Mouse (Mus musculus): Measurements from ENCODE around the gene Mif4gd. TPM values are rescaled to one million over a fixed set of nuclear protein-coding genes. Genes with fewer than 3 reads are reported as not detected.
A peak's percentile ranks its signal among the peaks of the same experiment; 100 is the strongest.

Mif4gd gene
- total RNA-seq (2014; rRNA removed) (35.5 and 40.3 TPM in 2 replicates), polyA plus RNA-seq (2012; rRNA removed) (108 and 132 TPM in 2 replicates)

- peak within 1 kb of the TSS; percentile 83 for H3K4me3 ChIP-seq (ENCODE audit: insufficient read depth, low read depth, low read length)
- H3K27ac ChIP-seq (replicated peaks; ENCODE audit: insufficient read depth, low read depth, low read length): peak within 1 kb of the TSS; percentile 90
- TF ChIP-seq POLR2A (IDR thresholded peaks at IDR 0.05; ENCODE audit: extremely low read depth, insufficient read depth, low read length): peak; percentile 65
- TF ChIP-seq CTCF (IDR thresholded peaks at IDR 0.05; ENCODE audit: low read depth, low read length): peak; percentile 59
- peaks cover 7% of the 10 kb centered on the region; the same call in 1 of the 2 replicates for H3K36me3 ChIP-seq (ENCODE audit: control insufficient read depth, insufficient read depth, low read length)
- 2% methylated on average over 79 of the region's 80 CpGs for WGBS
- peaks cover 15% of the 10 kb centered on the region for H3K4me1 ChIP-seq (ENCODE audit: control insufficient read depth, insufficient read depth, low read length)
- H3K9ac ChIP-seq (ENCODE audit: low read depth, low read length): peak within 1 kb of the TSS; percentile 88
- H3K27me3 ChIP-seq (ENCODE audit: control insufficient read depth, insufficient read depth, low read length): no peaks in the 10 kb centered on the region
- H3K79me2 ChIP-seq (ENCODE audit: control insufficient read depth, insufficient read depth, low read length): peaks cover 4% of the 10 kb centered on the region; the same call in 1 of the 2 replicates
- peak; percentile 82 for DNase-seq (ENCODE audit: extremely low read depth, low read depth, low spot score)
Observed at GRCm38 (mm10) chr11:115612410-115613137, at the start of gene Mif4gd. Gene Mif4gd, minus strand, starts transcription at chr11:115612969.

DNA sequence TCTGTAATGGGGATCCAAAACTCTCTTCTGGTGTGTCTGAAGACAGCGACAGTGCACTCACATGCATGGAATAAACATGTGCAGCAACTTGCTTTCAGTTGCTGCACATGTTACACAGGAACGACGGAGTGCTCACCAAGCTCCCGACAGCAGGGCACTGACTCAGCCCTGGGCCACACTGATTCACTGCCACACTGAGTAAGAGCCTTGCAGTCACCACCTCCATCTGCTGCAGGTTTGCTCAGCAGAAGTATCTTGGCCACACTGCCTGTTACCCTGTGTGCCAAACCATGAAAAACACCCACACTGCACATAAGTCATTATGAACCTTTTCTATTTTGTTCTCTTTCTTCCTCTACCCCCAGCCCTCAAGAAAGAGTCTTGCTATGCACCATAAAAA lies 47.6 kb upstream of the Mif4gd start:
- no peak overlapping the region for H3K9ac ChIP-seq (ENCODE audit: low read depth, low read length)
- no peaks in the 10 kb centered on the region for H3K36me3 ChIP-seq (ENCODE audit: control insufficient read depth, insufficient read depth, low read length)
- TF ChIP-seq POLR2A (IDR thresholded peaks at IDR 0.05; ENCODE audit: extremely low read depth, insufficient read depth, low read length): no peak
- H3K4me3 ChIP-seq (ENCODE audit: insufficient read depth, low read depth, low read length): no peak overlapping the region
- no peak overlapping the region for H3K27ac ChIP-seq (replicated peaks; ENCODE audit: insufficient read depth, low read depth, low read length)
- WGBS: 91% methylated on average over 4 of the region's 4 CpGs
- 0 out of 2 replicates have a peak, but pooled peaks cover 2% of the 10 kb centered on the region for H3K4me1 ChIP-seq (ENCODE audit: control insufficient read depth, insufficient read depth, low read length)
- H3K27me3 ChIP-seq (ENCODE audit: control insufficient read depth, insufficient read depth, low read length): no peaks in the 10 kb centered on the region
- DNase-seq (ENCODE audit: extremely low read depth, low read depth, low spot score): no peak
- H3K79me2 ChIP-seq (ENCODE audit: control insufficient read depth, insufficient read depth, low read length): peaks cover 49% of the 10 kb centered on the region

DNA sequence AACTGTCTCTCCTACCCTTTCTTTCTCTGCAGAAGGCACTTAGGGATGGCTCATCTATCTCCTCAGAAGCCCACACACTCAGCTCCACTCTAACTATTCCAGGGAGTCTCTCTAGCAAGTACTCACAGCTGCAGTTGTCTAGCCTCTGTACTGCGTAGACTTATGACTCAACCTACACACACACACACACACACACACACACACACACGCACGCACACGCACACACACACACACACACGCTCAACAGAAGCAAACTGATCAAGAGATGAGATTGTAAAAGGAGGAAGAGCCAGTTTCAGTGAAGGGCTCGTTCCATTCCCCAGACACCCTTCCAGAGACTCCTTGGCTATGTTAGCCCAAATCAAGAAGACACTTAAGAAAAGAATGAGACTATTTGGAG lies 45.8 kb upstream of the Mif4gd start:
- DNase-seq (ENCODE audit: extremely low read depth, low read depth, low spot score): no peak
- Histone ChIP-seq H3K4me1 (ENCODE audit: control insufficient read depth, insufficient read depth, low read length) (0 out of 2 replicates have a peak, but pooled peaks cover 2% of the 10 kb centered on the region), H3K27me3 (ENCODE audit: control insufficient read depth, insufficient read depth, low read length) (no peaks in the 10 kb centered on the region), H3K9ac (ENCODE audit: low read depth, low read length) (no peak overlapping the region), H3K27ac (replicated peaks; ENCODE audit: insufficient read depth, low read depth, low read length) (no peak overlapping the region), H3K79me2 (ENCODE audit: control insufficient read depth, insufficient read depth, low read length) (peaks cover 44% of the 10 kb centered on the region), H3K4me3 (ENCODE audit: insufficient read depth, low read depth, low read length) (no peak overlapping the region), H3K36me3 (ENCODE audit: control insufficient read depth, insufficient read depth, low read length) (peaks cover 7% of the 10 kb centered on the region; the same call in 1 of the 2 replicates)
- TF ChIP-seq POLR2A (IDR thresholded peaks at IDR 0.05; ENCODE audit: extremely low read depth, insufficient read depth, low read length): no peak
- TF ChIP-seq CTCF (IDR thresholded peaks at IDR 0.05; ENCODE audit: low read depth, low read length): no peak
- 86% methylated on average over 6 of the region's 6 CpGs for WGBS

DNA sequence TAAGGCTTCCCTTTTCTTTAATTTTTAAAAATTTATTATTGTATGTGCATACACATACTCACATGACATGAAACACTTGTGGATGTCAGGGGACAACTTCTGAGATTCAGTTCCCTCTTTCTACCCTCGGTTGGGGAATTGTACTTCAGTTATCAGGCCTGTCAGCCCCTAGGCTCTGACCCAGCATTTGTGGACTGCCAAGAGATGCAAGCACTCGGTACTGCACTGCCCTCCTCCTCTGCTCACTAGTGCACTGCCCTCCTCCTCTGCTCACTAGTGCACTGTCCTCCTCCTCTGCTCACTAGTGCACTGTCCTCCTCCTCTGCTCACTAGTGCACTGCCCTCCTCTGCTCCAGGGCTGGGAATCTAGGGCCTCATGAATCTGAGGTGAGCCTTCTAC lies 41.4 kb upstream of the Mif4gd start:
- no peak overlapping the region for H3K4me3 ChIP-seq (ENCODE audit: insufficient read depth, low read depth, low read length)
- H3K79me2 ChIP-seq (ENCODE audit: control insufficient read depth, insufficient read depth, low read length): peaks cover 20% of the 10 kb centered on the region; the same call in 1 of the 2 replicates
- no peaks in the 10 kb centered on the region for H3K27me3 ChIP-seq (ENCODE audit: control insufficient read depth, insufficient read depth, low read length)
- no peak overlapping the region for H3K9ac ChIP-seq (ENCODE audit: low read depth, low read length)
- WGBS: 60% methylated on average over 2 of the region's 2 CpGs
- H3K27ac ChIP-seq (replicated peaks; ENCODE audit: insufficient read depth, low read depth, low read length): no peak overlapping the region
- no peak for DNase-seq (ENCODE audit: extremely low read depth, low read depth, low spot score)
- no peaks in the 10 kb centered on the region for H3K4me1 ChIP-seq (ENCODE audit: control insufficient read depth, insufficient read depth, low read length)
- no peak for TF ChIP-seq POLR2A (IDR thresholded peaks at IDR 0.05; ENCODE audit: extremely low read depth, insufficient read depth, low read length)
- no peak for TF ChIP-seq CTCF (IDR thresholded peaks at IDR 0.05; ENCODE audit: low read depth, low read length)
- H3K36me3 ChIP-seq (ENCODE audit: control insufficient read depth, insufficient read depth, low read length): peaks cover 11% of the 10 kb centered on the region

GRCm38 (mm10) chr11:115653194-115653593 lies 40.4 kb upstream of the Mif4gd start:
- TF ChIP-seq POLR2A (IDR thresholded peaks at IDR 0.05; ENCODE audit: extremely low read depth, insufficient read depth, low read length) (no peak), CTCF (IDR thresholded peaks at IDR 0.05; ENCODE audit: low read depth, low read length) (no peak)
- Histone ChIP-seq H3K27me3 (ENCODE audit: control insufficient read depth, insufficient read depth, low read length) (no peaks in the 10 kb centered on the region), H3K9ac (ENCODE audit: low read depth, low read length) (no peak overlapping the region), H3K4me3 (ENCODE audit: insufficient read depth, low read depth, low read length) (no peak overlapping the region), H3K36me3 (ENCODE audit: control insufficient read depth, insufficient read depth, low read length) (peaks cover 11% of the 10 kb centered on the region), H3K27ac (replicated peaks; ENCODE audit: insufficient read depth, low read depth, low read length) (no peak overlapping the region), H3K79me2 (ENCODE audit: control insufficient read depth, insufficient read depth, low read length) (peaks cover 11% of the 10 kb centered on the region; the same call in 1 of the 2 replicates), H3K4me1 (ENCODE audit: control insufficient read depth, insufficient read depth, low read length) (no peaks in the 10 kb centered on the region)
- DNase-seq (ENCODE audit: extremely low read depth, low read depth, low spot score): no peak
- 88% methylated on average over 3 of the region's 3 CpGs for WGBS

GRCm38 (mm10) chr11:115651680-115652079 lies 38.9 kb upstream of the Mif4gd start:
- Histone ChIP-seq H3K9ac (ENCODE audit: low read depth, low read length) (no peak overlapping the region), H3K27me3 (ENCODE audit: control insufficient read depth, insufficient read depth, low read length) (no peaks in the 10 kb centered on the region), H3K27ac (replicated peaks; ENCODE audit: insufficient read depth, low read depth, low read length) (no peak overlapping the region), H3K4me3 (ENCODE audit: insufficient read depth, low read depth, low read length) (no peak overlapping the region), H3K36me3 (ENCODE audit: control insufficient read depth, insufficient read depth, low read length) (peaks cover 11% of the 10 kb centered on the region), H3K79me2 (ENCODE audit: control insufficient read depth, insufficient read depth, low read length) (peaks cover 3% of the 10 kb centered on the region; the same call in 1 of the 2 replicates), H3K4me1 (ENCODE audit: control insufficient read depth, insufficient read depth, low read length) (no peaks in the 10 kb centered on the region)
- DNase-seq (ENCODE audit: extremely low read depth, low read depth, low spot score): no peak
- no peak for TF ChIP-seq CTCF (IDR thresholded peaks at IDR 0.05; ENCODE audit: low read depth, low read length)
- TF ChIP-seq POLR2A (IDR thresholded peaks at IDR 0.05; ENCODE audit: extremely low read depth, insufficient read depth, low read length): no peak
- WGBS: 90% methylated on average over 3 of the region's 3 CpGs
